Mouse (Mus musculus): ENCODE data around the gene Psenen.
A peak's percentile ranks its signal among the peaks of the same experiment; 100 is the strongest.

Psenen gene

GRCm38 (mm10) chr7:30588676-30589434 lies 25.4 kb upstream of the Psenen start, which contains the start of gene Kmt2b:
Gene Kmt2b, minus strand, starts transcription at chr7:30588726.
- peak; percentile 99 for DNase-seq

- DNase-seq, result peak; percentile 53
Observed at GRCm38 (mm10) chr7:30587842-30588667, 24.6 kb upstream of the Psenen start.

- no peak for DNase-seq
Observed at GRCm38 (mm10) chr7:30586455-30587020, 23.1 kb upstream of the Psenen start.

GRCm38 (mm10) chr7:30585170-30585569 lies 21.7 kb upstream of the Psenen start:
- no peak for DNase-seq

GRCm38 (mm10) chr7:30584339-30584738 lies 20.9 kb upstream of the Psenen start:
- no peak for DNase-seq

- DNase-seq, result no peak
Observed at GRCm38 (mm10) chr7:30581547-30581946, 18.1 kb upstream of the Psenen start.

GRCm38 (mm10) chr7:30579950-30580349 lies 16.5 kb upstream of the Psenen start:
- DNase-seq, result no peak

- DNase-seq, result no peak
Observed at GRCm38 (mm10) chr7:30572969-30573368, 9.5 kb upstream of the Psenen start.

GRCm38 (mm10) chr7:30572389-30572788 lies 9.0 kb upstream of the Psenen start:
- no peak for DNase-seq

- no peak for DNase-seq
Observed at GRCm38 (mm10) chr7:30567555-30567954, 4.1 kb upstream of the Psenen start.

- DNase-seq, result no peak
Observed at GRCm38 (mm10) chr7:30566033-30566432, 2.6 kb upstream of the Psenen start.

- DNase-seq, result no peak
Observed at GRCm38 (mm10) chr7:30564970-30565571, 1.6 kb upstream of the Psenen start, which contains the start of gene Igflr1. Gene Igflr1, plus strand, starts transcription at chr7:30565427.

- DNase-seq, result no peak
Observed at GRCm38 (mm10) chr7:30563906-30564280, 466 bp upstream of the Psenen start.

GRCm38 (mm10) chr7:30562526-30563116 lies 806 bp downstream of the Psenen start:
- no peak for DNase-seq

- no peak for DNase-seq
Observed at GRCm38 (mm10) chr7:30560296-30560695, 3.1 kb downstream of the Psenen start.

GRCm38 (mm10) chr7:30559443-30559954 lies 3.9 kb downstream of the Psenen start, which contains the start of gene Lin37:
Gene Lin37, minus strand, starts transcription at chr7:30559838.
- DNase-seq, result peak; percentile 99

GRCm38 (mm10) chr7:30558656-30559442 lies 4.6 kb downstream of the Psenen start:
- DNase-seq, result no peak

GRCm38 (mm10) chr7:30557901-30558514 lies 5.4 kb downstream of the Psenen start:
- no peak for DNase-seq

GRCm38 (mm10) chr7:30556894-30557536 lies 6.4 kb downstream of the Psenen start:
- DNase-seq, result no peak

- DNase-seq, result no peak
Observed at GRCm38 (mm10) chr7:30553810-30554584, 9.4 kb downstream of the Psenen start.
